Comparison of ENCODE assay signal across 8 mouse cellular contexts in genomic region chr14:54360577-54361340, GRCm38 (mm10). TPM values are rescaled to one million over a fixed set of nuclear protein-coding genes. Genes with fewer than 3 reads are reported as not detected.
DNase-seq lines count a peak whose midpoint lies in the region; ATAC-seq lines count a peak whose summit lies in the region.

TSS of gene Oxa1l (plus strand) at chr14:54360834.

- H3K4me1 ChIP-seq in hindbrain, embryonic 13.5 days (replicated peaks), result peaks cover 23% of the 10 kb centered on the region

- H3K4me2 ChIP-seq in hindbrain, embryonic 13.5 days, result peak within 1 kb of the TSS; percentile 78

- peak; percentile 94 for ATAC-seq in hindbrain, embryonic 13.5 days (ENCODE audit: low FRiP score)

- H3K4me3 ChIP-seq in hindbrain, embryonic 13.5 days, result peak within 1 kb of the TSS; percentile 91

- peak within 1 kb of the TSS; percentile 95 for H3K9ac ChIP-seq in hindbrain, embryonic 13.5 days

- H3K27ac ChIP-seq in hindbrain, embryonic 13.5 days, result peak within 1 kb of the TSS; percentile 87

- DNase-seq in NIH3T3 (ENCODE audit: low read depth), result peak; percentile 96
- peak; percentile 99 for DNase-seq in cerebellum, postnatal 10 days
- DNase-seq in frontal cortex, postnatal 14 days (ENCODE audit: low spot score in 2 of 2), result peak; percentile 92 to 93
- peak; percentile 96 to 98 for DNase-seq in layer of hippocampus, postnatal 25 days (ENCODE audit: extremely low spot score in 1 of 2, low spot score in 1 of 2)
- peak; percentile 96 for DNase-seq in lung, postnatal 25 days (ENCODE audit: low spot score)
- DNase-seq in retina, embryonic 14.5 days (ENCODE audit: low spot score), result peak; percentile 96
- peak; percentile 98 for DNase-seq in thymus, postnatal 4 days

- no peaks in the 10 kb centered on the region for H3K27me3 ChIP-seq in hindbrain, embryonic 13.5 days

- peaks cover 28% of the 10 kb centered on the region for H3K36me3 ChIP-seq in hindbrain, embryonic 13.5 days

- WGBS in hindbrain, embryonic 13.5 days, result under 1% methylated on average over 48 of the region's 48 CpGs

- no peaks in the 10 kb centered on the region for H3K9me3 ChIP-seq in hindbrain, embryonic 13.5 days

RNA-seq across cellular contexts. Expression of gene Oxa1l, which starts in this region (rescaled TPM):
- 47.7 and 51.3 TPM in 2 replicates for polyA plus RNA-seq in hindbrain, embryonic 13.5 days (2015; fragmentation: Nextera tagmentation; extraction: Ambion mirVana)
- total RNA-seq in layer of hippocampus, postnatal 25 days (2021), result 10 to 100 TPM; 50.1 to 57.6 TPM

Comparison
In these comparisons a context has a peak if more than half of its experiments do, and no peak if none do; other contexts are left out.
1. Peak in every context shown above with its lines: DNase-seq, ATAC-seq, H3K4me3 ChIP-seq and H3K27ac ChIP-seq.